Mouse (Mus musculus): ENCODE results near the gene Klhl21.

DNA sequence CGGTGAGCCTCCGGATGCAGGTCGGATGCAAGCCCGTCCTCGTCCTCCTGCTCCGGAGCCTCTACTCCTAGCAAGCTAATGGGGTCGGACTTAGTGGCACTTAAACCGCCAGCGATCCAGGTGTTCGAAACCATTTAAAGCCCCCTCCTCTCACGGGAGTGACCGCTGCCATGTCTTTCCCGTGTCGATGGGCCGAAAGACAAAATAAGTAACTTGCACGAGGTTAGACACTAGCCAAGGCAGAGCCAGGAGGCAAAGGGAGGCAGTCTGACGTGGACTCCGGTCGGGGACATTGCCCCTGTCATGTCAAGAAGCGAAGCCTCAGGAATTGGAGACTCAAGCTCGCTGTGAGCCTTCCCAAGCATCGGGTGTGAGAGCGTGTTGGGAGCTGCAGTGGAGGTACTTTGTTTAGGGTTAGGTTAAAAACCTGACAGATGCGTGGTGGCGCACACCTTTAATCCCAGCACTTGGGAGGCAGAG is 31.3 kb downstream of the Klhl21 start:
- no peak for TF ChIP-seq CTCF (IDR thresholded peaks at IDR 0.05; ENCODE audit: low read depth)
- TF ChIP-seq EP300 (IDR thresholded peaks at IDR 0.05; ENCODE audit: low read depth): no peak

Measured in liver, embryonic 14.5 days (tissue).